Mouse (Mus musculus): ENCODE measurements around the gene Notum. TPM values are rescaled to one million over a fixed set of nuclear protein-coding genes. Genes with fewer than 3 reads are reported as not detected.
A peak's percentile ranks its signal among the peaks of the same experiment; 100 is the strongest.

Gene Notum
- polyA plus RNA-seq, 1 experiment: 0.63 TPM

DNA sequence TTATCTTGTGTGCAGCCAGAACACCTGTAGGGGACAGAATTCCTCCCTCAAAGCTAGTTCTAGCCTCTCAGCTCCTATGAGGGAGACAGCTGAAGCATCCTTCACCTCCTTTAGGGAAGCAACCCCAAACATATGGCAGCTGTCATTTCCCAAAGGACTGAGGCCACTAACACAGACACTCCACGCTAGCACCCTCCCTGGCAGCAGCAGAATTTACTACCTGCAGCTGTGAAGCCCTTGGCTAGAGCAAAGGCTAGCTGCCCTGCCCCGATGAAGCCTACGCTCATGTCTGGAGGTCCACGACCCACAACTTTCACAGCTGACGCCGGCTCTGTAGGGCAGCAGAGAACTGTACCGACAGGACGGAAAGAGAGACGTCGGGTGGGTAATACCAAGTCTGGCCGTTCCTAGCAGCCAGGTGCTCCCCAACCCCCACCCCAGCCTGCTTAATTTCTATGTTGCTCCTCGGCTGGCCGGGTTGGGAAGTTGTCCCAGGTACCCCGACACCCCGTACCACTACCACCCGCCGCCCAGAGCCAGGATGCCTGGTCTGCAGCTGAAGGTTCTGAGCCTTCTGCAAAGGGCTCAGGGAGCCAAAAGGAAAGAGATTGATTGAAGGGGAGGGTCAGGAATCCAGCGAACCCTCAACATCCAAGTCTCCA is 17.9 kb downstream of the Notum start:
- no peak for TF ChIP-seq CTCF (IDR thresholded peaks at IDR 0.05; ENCODE audit: borderline replicate concordance, insufficient read depth, low read length)
- TF ChIP-seq POLR2A (IDR thresholded peaks at IDR 0.05; ENCODE audit: low read depth, low read length): peak; percentile 24; the same call in 1 of the 2 replicates

DNA sequence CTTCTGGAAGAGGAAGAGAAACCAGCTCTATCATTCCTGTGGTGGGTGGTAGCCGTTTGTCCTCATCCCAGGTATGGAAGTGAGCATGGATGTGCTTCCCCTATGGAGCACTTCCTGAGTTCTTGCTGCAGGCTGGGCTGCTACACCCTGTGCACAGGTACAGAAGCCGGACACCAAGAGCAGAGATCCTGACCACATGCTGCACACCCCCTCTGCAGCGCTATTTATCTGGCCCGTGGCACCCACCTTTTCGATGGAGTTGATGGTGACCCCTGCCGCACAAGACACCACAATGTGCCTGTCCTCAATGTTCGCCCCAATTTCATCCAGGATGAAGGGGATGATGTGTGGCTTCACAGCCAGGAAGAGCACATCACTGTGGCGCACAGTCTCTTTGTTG is 19.1 kb downstream of the Notum start:
- TF ChIP-seq POLR2A (IDR thresholded peaks at IDR 0.05; ENCODE audit: low read depth, low read length): no peak
- TF ChIP-seq CTCF (IDR thresholded peaks at IDR 0.05; ENCODE audit: borderline replicate concordance, insufficient read depth, low read length): no peak
- Histone ChIP-seq H3K4me3 (ENCODE audit: insufficient read depth, low read length) (no peak overlapping the region), H3K27ac (ENCODE audit: insufficient read depth, low read length) (no peak overlapping the region), H3K4me1 (ENCODE audit: control insufficient read depth, insufficient read depth, low read length) (peaks cover 3% of the 10 kb centered on the region)

More for the DNA sequence above, 17.9 kb downstream of the Notum start:
- H3K27ac ChIP-seq (ENCODE audit: insufficient read depth, low read length): no peak overlapping the region
- peak overlapping the region; percentile 56 for H3K4me3 ChIP-seq (ENCODE audit: insufficient read depth, low read length)
- H3K4me1 ChIP-seq (ENCODE audit: control insufficient read depth, insufficient read depth, low read length): peaks cover 3% of the 10 kb centered on the region

DNA sequence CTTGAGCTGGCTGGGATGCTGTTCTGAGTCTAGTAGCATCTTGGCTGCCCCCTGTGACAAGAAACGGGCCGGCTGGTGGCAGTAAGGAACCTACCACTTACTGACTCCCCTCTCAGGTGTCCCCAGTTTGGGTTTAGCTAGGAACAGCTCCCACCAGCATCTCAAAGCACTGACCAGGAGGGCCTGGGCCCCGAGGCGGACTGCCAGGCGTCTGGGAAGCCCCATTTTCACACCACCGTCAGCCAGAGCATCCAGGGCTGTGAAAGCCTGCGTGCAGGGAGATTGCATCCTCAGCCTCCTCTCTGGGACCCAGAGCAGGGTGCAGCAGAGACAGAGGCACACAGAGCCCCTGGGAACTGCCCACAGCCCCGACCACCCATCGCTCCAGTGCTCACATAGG is 19.7 kb downstream of the Notum start:
- Histone ChIP-seq H3K27ac (ENCODE audit: insufficient read depth, low read length) (no peak overlapping the region), H3K4me1 (ENCODE audit: control insufficient read depth, insufficient read depth, low read length) (peaks cover 3% of the 10 kb centered on the region), H3K4me3 (ENCODE audit: insufficient read depth, low read length) (no peak overlapping the region)
- no peak for TF ChIP-seq POLR2A (IDR thresholded peaks at IDR 0.05; ENCODE audit: low read depth, low read length)
- TF ChIP-seq CTCF (IDR thresholded peaks at IDR 0.05; ENCODE audit: borderline replicate concordance, insufficient read depth, low read length): no peak

DNA sequence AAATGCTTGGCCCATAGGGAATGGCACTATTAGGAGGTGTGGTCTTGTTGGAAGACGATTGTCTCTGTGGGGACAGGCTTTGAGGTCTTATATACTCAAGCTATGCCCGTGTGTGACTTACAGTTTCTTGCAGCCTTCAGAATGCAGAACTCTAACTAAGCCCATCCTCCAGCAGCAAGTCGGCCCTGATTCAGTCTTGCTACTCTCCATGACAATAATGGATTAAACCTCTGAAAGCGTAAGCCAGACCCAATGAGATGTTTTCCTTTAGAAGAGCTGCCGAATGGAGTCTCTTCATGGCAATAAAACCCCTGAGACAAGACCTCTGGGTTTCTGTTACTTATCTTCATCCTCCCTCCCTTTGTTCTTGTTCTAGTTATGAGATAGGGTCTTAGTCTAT is 26.2 kb downstream of the Notum start:
- Histone ChIP-seq H3K4me3 (ENCODE audit: insufficient read depth, low read length) (no peak overlapping the region), H3K4me1 (ENCODE audit: control insufficient read depth, insufficient read depth, low read length) (peaks cover 3% of the 10 kb centered on the region; the same call in 1 of the 2 replicates), H3K27ac (ENCODE audit: insufficient read depth, low read length) (no peak overlapping the region)
- no peak for TF ChIP-seq CTCF (IDR thresholded peaks at IDR 0.05; ENCODE audit: borderline replicate concordance, insufficient read depth, low read length)
- no peak for TF ChIP-seq POLR2A (IDR thresholded peaks at IDR 0.05; ENCODE audit: low read depth, low read length)

DNA sequence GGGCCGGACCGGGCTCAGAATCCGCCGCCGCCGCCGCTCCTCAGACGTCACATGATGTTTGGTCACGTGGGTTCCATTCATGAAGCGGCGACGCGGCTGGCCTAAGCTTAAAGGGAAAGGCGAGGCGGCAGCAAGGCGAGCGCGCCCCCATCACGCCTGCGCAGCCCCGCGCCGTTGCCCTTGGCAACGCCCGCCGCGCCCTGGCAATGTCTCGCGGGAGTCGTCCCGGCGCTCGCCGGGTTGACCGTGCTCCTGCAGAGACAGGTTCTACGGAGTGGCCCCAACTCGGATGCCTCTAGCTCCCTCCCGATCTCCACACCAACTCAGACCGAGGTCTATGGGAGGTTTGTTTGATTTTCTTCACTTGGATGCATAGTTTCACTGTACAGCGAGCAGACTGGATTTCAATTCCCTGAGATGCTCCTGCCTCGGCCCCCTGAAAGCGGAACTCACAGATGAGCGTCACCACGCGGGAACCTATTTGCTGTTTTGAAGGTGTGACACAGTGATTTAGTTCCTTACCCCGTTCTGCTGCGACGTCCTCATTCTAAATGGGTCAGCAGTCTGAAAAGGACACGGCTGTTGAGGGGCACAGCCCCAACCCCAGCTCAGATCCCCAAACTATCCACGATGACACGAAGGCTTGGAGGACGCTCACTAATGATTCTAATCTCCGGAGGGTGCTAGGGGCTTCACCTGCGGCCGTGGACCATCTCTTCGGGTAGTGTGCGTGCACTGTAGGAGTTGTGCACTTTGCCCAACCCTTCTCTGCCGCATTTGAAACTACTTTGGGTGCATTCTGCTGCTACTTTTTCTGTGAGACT is 27.2 kb downstream of the Notum start, which contains the start of gene Mafg:
Mafg (minus strand) TSS at position 81 of the 824 bp plus-strand sequence.
- TF ChIP-seq POLR2A (IDR thresholded peaks at IDR 0.05; ENCODE audit: low read depth, low read length) (peak; percentile 74), CTCF (IDR thresholded peaks at IDR 0.05; ENCODE audit: borderline replicate concordance, insufficient read depth, low read length) (no peak)
- Histone ChIP-seq H3K4me3 (ENCODE audit: insufficient read depth, low read length) (peak within 1 kb of the TSS; percentile 75), H3K27ac (ENCODE audit: insufficient read depth, low read length) (peak within 1 kb of the TSS; percentile 90), H3K4me1 (ENCODE audit: control insufficient read depth, insufficient read depth, low read length) (peaks cover 8% of the 10 kb centered on the region; the same call in 1 of the 2 replicates)

DNA sequence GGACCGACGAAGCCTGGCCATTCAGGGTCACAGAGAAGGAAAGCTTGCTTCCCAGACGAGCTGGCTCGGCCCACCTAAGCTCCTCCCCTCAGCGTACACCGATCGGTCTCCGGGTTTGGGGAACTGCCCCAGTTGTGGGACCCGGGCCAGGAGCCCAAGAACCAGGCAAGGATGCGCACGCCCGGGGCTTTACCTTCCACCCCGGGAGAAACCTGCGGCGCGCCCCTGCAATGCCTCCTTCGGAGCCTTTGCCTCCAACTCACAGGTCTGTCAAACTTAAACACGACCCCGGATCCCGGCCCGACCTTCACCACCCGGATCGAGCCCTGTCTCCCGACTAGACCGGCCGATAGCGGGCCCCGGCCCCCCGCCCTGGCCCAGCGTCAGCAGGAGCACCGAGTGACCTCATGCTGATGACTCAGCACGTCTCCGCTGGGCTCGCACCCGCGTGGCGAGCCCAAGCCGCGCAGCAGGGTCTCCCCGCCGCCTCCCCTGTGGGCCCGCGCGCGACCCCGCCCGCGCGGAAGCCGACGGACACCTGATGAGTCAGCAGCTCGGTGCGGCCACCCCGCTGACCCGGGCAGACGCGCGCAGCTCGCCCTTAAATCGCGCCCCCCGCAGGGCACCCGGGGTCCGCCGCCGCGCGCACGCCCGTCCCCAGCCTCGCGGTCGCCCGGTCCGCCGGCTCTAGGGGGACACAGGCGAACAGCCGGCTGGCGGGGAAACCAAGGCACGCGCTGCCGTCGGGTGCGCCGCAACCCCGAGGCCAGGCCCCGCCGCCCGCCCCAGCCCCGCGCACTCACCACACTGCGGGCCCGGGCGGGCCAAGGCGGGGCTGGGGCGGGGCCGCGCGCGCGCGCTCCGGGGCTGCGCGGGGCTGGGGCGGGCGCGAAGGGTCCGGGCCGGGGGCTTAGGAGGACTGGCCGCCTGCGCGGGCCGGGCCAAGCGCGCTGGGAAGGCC is 28.1 kb downstream of the Notum start:
- peaks cover 8% of the 10 kb centered on the region; the same call in 1 of the 2 replicates for H3K4me1 ChIP-seq (ENCODE audit: control insufficient read depth, insufficient read depth, low read length)
- no peak for TF ChIP-seq CTCF (IDR thresholded peaks at IDR 0.05; ENCODE audit: borderline replicate concordance, insufficient read depth, low read length)
- TF ChIP-seq POLR2A (IDR thresholded peaks at IDR 0.05; ENCODE audit: low read depth, low read length): peak; percentile 58; the same call in 1 of the 2 replicates
- peak overlapping the region; percentile 75 for H3K4me3 ChIP-seq (ENCODE audit: insufficient read depth, low read length)
- H3K27ac ChIP-seq (ENCODE audit: insufficient read depth, low read length): peak overlapping the region; percentile 90

DNA sequence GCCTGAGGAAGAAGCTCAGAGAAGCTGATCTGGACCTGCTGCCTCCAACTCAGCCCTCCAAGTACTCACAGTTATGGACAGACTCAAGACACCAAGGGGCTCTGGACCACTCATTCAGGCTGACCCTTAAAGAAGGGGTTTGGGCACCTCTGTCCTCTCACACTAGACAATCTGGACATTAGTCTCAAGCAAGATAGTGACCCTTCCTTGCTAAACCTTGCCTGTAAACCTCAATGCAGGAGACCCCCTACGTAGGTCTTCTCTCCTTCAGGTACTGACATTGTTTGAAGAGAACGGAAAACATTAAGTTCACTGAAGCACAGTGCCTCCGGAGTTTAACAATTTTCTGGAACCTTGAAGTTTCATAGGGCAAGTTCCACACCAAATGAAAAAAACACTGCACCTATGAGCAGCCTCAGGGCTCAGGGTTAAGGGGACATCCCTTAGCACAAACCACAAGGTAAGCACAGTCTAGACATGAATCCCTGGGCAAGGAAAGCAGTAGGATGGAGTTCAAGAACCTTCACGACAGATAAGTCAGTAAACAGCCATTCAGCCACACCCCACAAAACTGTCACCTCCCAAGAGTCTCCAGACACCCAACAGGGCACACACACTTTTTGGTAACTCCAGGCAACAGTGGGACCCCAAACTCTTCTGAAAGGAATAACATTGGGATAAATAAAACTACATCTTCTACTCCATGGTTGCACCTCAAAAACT is 29.1 kb downstream of the Notum start:
- Histone ChIP-seq H3K27ac (ENCODE audit: insufficient read depth, low read length) (peak overlapping the region; percentile 90), H3K4me1 (ENCODE audit: control insufficient read depth, insufficient read depth, low read length) (peaks cover 8% of the 10 kb centered on the region; the same call in 1 of the 2 replicates), H3K4me3 (ENCODE audit: insufficient read depth, low read length) (peak overlapping the region; percentile 75)
- TF ChIP-seq POLR2A (IDR thresholded peaks at IDR 0.05; ENCODE audit: low read depth, low read length): no peak; the same call in 1 of the 2 replicates
- TF ChIP-seq CTCF (IDR thresholded peaks at IDR 0.05; ENCODE audit: borderline replicate concordance, insufficient read depth, low read length): no peak

DNA sequence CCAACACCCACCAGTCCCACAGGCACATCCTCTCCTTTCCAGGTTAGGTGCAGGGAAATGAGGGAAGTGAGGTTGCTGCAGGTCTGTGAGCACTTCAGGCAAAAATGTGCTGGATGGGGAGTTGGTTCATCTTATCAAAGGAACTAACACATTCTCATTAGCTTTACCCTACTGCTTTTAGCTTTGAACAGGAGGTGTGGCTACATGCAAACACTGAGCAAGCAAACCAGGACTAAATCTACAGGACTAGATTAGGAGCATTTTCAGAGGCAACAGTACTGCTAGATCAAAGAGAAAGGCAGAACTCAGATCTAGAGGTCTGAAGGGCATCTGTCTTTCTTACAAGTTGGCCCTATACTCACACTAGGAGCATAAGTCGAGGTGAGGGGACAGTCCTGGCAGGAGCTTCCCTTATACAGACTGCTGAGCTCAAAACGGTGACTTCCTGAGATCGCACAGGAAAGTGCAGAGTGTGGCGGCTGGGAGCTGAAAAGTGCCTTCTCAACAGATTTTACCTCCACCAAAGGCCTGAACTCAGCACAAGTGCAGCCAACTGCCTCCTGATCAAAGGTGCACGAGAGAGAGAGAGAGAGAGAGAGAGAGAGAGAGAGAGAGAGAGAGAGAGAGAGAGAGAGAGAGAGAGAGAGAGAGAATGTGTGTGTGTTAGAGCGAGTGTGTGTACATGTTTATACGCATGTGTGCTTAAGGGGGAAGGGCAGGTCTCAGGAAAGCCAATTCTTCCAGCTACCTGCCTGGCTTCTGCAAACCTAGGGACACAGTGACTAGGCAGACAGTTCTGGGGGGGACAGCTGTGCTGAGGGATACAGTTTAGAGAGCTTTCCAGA is 29.9 kb downstream of the Notum start:
- TF ChIP-seq CTCF (IDR thresholded peaks at IDR 0.05; ENCODE audit: borderline replicate concordance, insufficient read depth, low read length) (no peak), POLR2A (IDR thresholded peaks at IDR 0.05; ENCODE audit: low read depth, low read length) (no peak)
- peaks cover 8% of the 10 kb centered on the region; the same call in 1 of the 2 replicates for H3K4me1 ChIP-seq (ENCODE audit: control insufficient read depth, insufficient read depth, low read length)
- H3K27ac ChIP-seq (ENCODE audit: insufficient read depth, low read length): peak overlapping the region; percentile 90
- H3K4me3 ChIP-seq (ENCODE audit: insufficient read depth, low read length): peak overlapping the region; percentile 75
